Mouse (Mus musculus) embryonic facial prominence, embryonic 13.5 days (tissue): ENCODE measurements around the gene Cyp4f18. TPM values are rescaled to one million over a fixed set of nuclear protein-coding genes. Genes with fewer than 3 reads are reported as not detected.
"Not testable (repeated sequence)": the region's sequence is repeated elsewhere in the genome, so short reads cannot be mapped to it uniquely, and the experiment has no call there.

Experiments
- ATAC-seq: fragments of 200-750 bp; cut with Nextera tagmentation; 2 replicates; pipeline ENCODE4 v1.8.0; 2017; ENCODE audit warnings: low read depth; ENCODE audit not compliant: insufficient number of reproducible peaks, insufficient read depth, low FRiP score, low TSS enrichment
- H3K27ac ChIP-seq: fragments of 300-500 bp; sonication (generic); 2 replicates; pipeline ENCODE4 v1.5.1; 2015; ENCODE audit warnings: moderate library complexity, mild to moderate bottlenecking, inconsistent platforms
- H3K27me3 ChIP-seq: fragments of 300-500 bp; sonication (generic); 2 replicates; pipeline ENCODE4 v1.6.1; 2015; ENCODE audit warnings: mild to moderate bottlenecking, inconsistent platforms
- H3K36me3 ChIP-seq: fragments of 300-500 bp; sonication (generic); 2 replicates; pipeline ENCODE4 v1.6.1; 2015; ENCODE audit warnings: mild to moderate bottlenecking, inconsistent platforms
- H3K4me1 ChIP-seq: fragments of 300-500 bp; sonication (generic); 2 replicates; pipeline ENCODE4 v1.6.1; 2015; ENCODE audit warnings: inconsistent platforms
- H3K4me2 ChIP-seq: fragments of 300-500 bp; sonication (generic); 2 replicates; pipeline ENCODE4 v1.6.1; 2015; ENCODE audit warnings: moderate library complexity, mild to moderate bottlenecking, inconsistent platforms
- H3K4me3 ChIP-seq: fragments of 300-500 bp; sonication (generic); 2 replicates; pipeline ENCODE4 v1.5.1; 2015; ENCODE audit warnings: mild to moderate bottlenecking, inconsistent platforms
- H3K9ac ChIP-seq: fragments of 300-500 bp; sonication (generic); 2 replicates; pipeline ENCODE4 v1.6.1; 2015; ENCODE audit warnings: mild to moderate bottlenecking, inconsistent platforms
- H3K9me3 ChIP-seq: fragments of 300-500 bp; sonication (generic); 2 replicates; pipeline ENCODE4 v1.6.1; 2016; ENCODE audit warnings: inconsistent platforms
- WGBS: fragments of 180-500 bp; shearing (Covaris S2); methylation state at CpG from one replicate; pipeline ENCODE4 v1.1.7; 2015; ENCODE audit warnings: mixed read lengths; 5-methylcytosine and 5-hydroxymethylcytosine counted together
- polyA plus RNA-seq: library from polyadenylated mRNA; unstranded; fragments of >200 nt; fragmentation: Nextera tagmentation; extraction: Ambion mirVana; gene quantifications from 2 replicates; pipeline ENCODE4 v1.2.1, GENCODE M21; 2015

Gene Cyp4f18
- polyA plus RNA-seq, 1 experiment from 2014 or later = 0.56 TPM

DNA sequence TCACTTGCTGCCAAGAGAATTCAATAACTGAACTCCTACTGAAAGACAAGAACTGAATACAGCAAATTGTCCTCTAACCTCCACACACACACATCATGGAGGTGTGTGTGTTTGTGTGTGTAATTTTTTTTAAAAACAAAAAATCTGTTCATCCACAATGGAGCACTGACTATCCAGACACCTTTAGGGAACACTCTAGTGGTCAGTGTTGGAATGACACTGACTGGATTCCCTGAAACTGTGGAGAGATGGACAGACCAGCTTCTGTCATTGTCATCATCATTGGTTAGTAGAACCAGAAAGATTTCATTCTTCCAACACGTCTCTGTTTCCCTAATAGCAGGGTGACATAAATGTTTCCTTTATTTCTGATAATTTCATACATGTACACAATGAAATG lies 37.5 kb downstream of the Cyp4f18 start:
- no peak overlapping the region for H3K9ac ChIP-seq
- WGBS = 75% methylated on average over 1 of the region's 1 CpGs
- no peak overlapping the region for H3K4me3 ChIP-seq

GRCm38 (mm10) chr8:71968636-71969035 lies 40.8 kb downstream of the Cyp4f18 start:
- H3K4me2 ChIP-seq = no peak overlapping the region
- no peaks in the 10 kb centered on the region for H3K4me1 ChIP-seq
- no peaks in the 10 kb centered on the region for H3K27me3 ChIP-seq
- no peak for ATAC-seq
- no peak overlapping the region for H3K9ac ChIP-seq
- H3K36me3 ChIP-seq = peaks cover 71% of the 10 kb centered on the region
- WGBS = 76% methylated on average over 6 of the region's 6 CpGs
- no peak overlapping the region for H3K4me3 ChIP-seq
- no peak overlapping the region for H3K27ac ChIP-seq
- H3K9me3 ChIP-seq = peaks cover 7% of the 10 kb centered on the region; the same call in 1 of the 2 replicates

More for the DNA sequence above, 37.5 kb downstream of the Cyp4f18 start:
- H3K4me1 ChIP-seq = no peaks in the 10 kb centered on the region
- no peaks in the 10 kb centered on the region for H3K27me3 ChIP-seq
- H3K36me3 ChIP-seq = peaks cover 41% of the 10 kb centered on the region
- no peak for ATAC-seq
- H3K9me3 ChIP-seq = no peaks in the 10 kb centered on the region
- no peak overlapping the region for H3K27ac ChIP-seq
- no peak overlapping the region for H3K4me2 ChIP-seq

- ATAC-seq = no peak
- Histone ChIP-seq H3K9ac (no peak overlapping the region), H3K36me3 (peaks cover 71% of the 10 kb centered on the region), H3K27ac (no peak overlapping the region), H3K4me3 (no peak overlapping the region), H3K4me1 (no peaks in the 10 kb centered on the region), H3K4me2 (no peak overlapping the region), H3K9me3 (peaks cover 7% of the 10 kb centered on the region; the same call in 1 of the 2 replicates), H3K27me3 (no peaks in the 10 kb centered on the region)
- 79% methylated on average over 6 of the region's 6 CpGs for WGBS
Observed at GRCm38 (mm10) chr8:71968100-71968499, 41.3 kb downstream of the Cyp4f18 start.

- peaks cover 7% of the 10 kb centered on the region; the same call in 1 of the 2 replicates for H3K9me3 ChIP-seq
- H3K4me1 ChIP-seq = no peaks in the 10 kb centered on the region
- H3K27me3 ChIP-seq = no peaks in the 10 kb centered on the region
- no peak overlapping the region for H3K4me2 ChIP-seq
- H3K36me3 ChIP-seq = peaks cover 71% of the 10 kb centered on the region
- no peak overlapping the region for H3K27ac ChIP-seq
- no peak overlapping the region for H3K4me3 ChIP-seq
- H3K9ac ChIP-seq = no peak overlapping the region
- 94% methylated on average over 5 of the region's 5 CpGs for WGBS
- ATAC-seq = no peak
Observed at GRCm38 (mm10) chr8:71967261-71967660, 42.2 kb downstream of the Cyp4f18 start.

DNA sequence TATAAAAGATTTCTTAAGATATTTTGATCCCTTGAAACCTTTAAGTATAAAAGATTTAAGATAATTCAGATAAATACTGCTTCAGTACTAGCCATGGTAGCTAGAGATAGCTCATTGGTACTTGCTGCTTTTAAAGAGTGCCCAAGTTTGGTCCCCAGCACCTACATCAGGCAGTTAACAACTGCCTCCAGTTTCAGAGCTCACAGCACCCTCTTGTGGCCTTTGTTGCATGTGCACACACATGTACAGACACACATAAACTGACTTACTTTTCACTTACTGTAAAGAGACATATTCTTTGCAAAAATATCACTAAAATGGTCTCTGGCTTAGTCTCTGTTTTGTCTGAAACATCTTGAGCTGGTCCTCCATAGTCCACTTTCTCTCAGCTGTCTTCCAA lies 43.0 kb downstream of the Cyp4f18 start:
- Histone ChIP-seq H3K36me3 (peaks cover 70% of the 10 kb centered on the region), H3K4me1 (no peaks in the 10 kb centered on the region), H3K27ac (no peak overlapping the region), H3K9me3 (peaks cover 7% of the 10 kb centered on the region; the same call in 1 of the 2 replicates), H3K27me3 (no peaks in the 10 kb centered on the region), H3K4me2 (no peak overlapping the region), H3K9ac (no peak overlapping the region), H3K4me3 (no peak overlapping the region)
- ATAC-seq = no peak

DNA sequence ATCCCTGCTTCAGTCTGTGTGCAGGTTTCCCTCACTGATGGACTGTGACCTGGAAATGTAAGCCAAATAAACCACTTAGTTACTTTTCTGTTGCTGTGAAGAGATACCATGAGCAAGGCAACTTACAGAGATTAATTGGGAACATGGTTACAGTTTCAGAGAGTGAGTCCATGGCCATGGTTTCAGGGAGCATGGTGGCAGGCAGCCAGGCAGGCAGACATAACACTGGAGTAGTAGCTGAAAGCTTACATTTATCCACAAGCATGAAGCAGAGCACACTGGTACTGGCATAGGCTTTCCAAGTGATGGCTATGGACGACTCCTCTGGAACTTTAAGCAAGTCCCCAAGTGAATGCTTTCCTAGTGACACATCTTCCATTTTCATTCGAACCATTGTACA lies 44.3 kb downstream of the Cyp4f18 start:
- Histone ChIP-seq H3K4me1 (no peaks in the 10 kb centered on the region), H3K27ac (no peak overlapping the region), H3K9ac (no peak overlapping the region), H3K4me3 (no peak overlapping the region), H3K27me3 (no peaks in the 10 kb centered on the region), H3K36me3 (peaks cover 66% of the 10 kb centered on the region), H3K9me3 (peaks cover 7% of the 10 kb centered on the region; the same call in 1 of the 2 replicates), H3K4me2 (no peak overlapping the region)
- WGBS = 95% methylated on average over 2 of the region's 2 CpGs
- no peak for ATAC-seq

GRCm38 (mm10) chr8:71964051-71964450 lies 45.4 kb downstream of the Cyp4f18 start:
- no peak overlapping the region for H3K9ac ChIP-seq

DNA sequence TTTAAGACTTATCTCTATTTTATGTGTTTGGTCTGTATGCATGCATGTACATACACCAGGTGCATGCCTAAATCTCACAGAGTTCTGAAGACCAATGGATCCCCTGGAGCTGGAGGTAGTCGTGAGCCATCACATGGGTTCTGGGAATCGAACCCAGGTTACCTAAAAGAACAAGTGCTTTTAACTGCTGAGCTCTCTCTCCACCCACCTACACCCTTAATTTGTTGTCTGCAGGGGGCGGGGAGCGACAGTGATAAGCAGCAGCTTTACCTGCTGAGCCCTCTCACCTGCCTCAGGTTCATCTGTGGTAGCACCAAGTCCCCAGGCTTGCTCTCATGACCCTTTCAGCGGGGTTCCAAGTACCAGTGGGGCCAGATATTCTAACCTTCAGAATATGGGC lies 47.6 kb downstream of the Cyp4f18 start:
- Histone ChIP-seq H3K9me3 (peaks cover 8% of the 10 kb centered on the region), H3K4me2 (no peak overlapping the region), H3K36me3 (peaks cover 40% of the 10 kb centered on the region), H3K27ac (no peak overlapping the region), H3K27me3 (no peaks in the 10 kb centered on the region), H3K9ac (no peak overlapping the region), H3K4me1 (no peaks in the 10 kb centered on the region), H3K4me3 (no peak overlapping the region)
- ATAC-seq = no peak
- WGBS = 86% methylated on average over 5 of the region's 5 CpGs

More at GRCm38 (mm10) chr8:71964051-71964450, 45.4 kb downstream of the Cyp4f18 start:
- no peak for ATAC-seq
- peaks cover 57% of the 10 kb centered on the region for H3K36me3 ChIP-seq
- H3K4me1 ChIP-seq = no peaks in the 10 kb centered on the region
- H3K27me3 ChIP-seq = no peaks in the 10 kb centered on the region
- no peak overlapping the region for H3K27ac ChIP-seq
- 83% methylated on average over 3 of the region's 3 CpGs for WGBS
- no peak overlapping the region for H3K4me3 ChIP-seq
- peaks cover 7% of the 10 kb centered on the region; the same call in 1 of the 2 replicates for H3K9me3 ChIP-seq
- no peak overlapping the region for H3K4me2 ChIP-seq

DNA sequence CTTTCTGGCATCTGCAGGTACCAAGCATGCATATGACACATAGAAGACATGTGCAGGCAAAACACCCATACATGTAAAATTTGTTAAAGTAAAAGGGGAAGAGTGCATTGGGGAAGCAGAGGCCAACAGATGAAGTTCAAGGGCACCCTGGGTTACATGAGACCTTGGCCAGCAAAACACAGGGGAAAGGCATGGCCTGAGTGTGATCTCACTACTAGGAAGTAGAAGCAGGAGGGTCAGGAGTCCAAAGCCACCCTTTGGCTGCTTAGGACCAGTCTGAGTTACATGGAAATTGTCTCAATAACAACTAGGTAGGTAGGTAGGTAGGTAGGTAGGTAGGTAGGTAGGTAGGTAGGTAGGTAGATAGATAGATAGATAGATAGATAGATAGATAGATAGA lies 48.9 kb downstream of the Cyp4f18 start:
- no peak overlapping the region for H3K27ac ChIP-seq
- H3K36me3 ChIP-seq = peaks cover 26% of the 10 kb centered on the region
- H3K9me3 ChIP-seq = peaks cover 11% of the 10 kb centered on the region
- no peak overlapping the region for H3K4me2 ChIP-seq
- no peak overlapping the region for H3K9ac ChIP-seq
- no peaks in the 10 kb centered on the region for H3K4me1 ChIP-seq
- no peaks in the 10 kb centered on the region for H3K27me3 ChIP-seq
- no peak overlapping the region for H3K4me3 ChIP-seq
- ATAC-seq = no peak

DNA sequence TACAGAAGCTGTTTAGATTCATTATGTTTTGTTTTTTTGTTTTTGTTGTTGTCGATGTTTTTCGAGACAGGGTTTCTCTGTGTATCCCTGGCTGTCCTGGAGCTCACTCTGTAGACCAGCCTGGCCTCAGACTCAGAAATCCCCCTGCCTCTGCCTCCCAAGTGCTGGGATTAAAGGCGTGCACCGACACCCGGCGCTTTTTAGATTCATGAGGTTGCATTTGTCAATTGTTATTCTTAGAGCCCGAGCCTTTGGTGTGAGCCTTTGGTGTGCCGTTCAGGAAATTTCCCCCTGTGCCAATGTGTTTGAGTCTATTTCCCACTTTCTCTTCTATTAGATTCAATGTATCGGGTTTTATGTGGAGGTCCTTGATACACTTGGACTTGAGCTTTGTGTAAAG lies 54.8 kb downstream of the Cyp4f18 start:
- ATAC-seq = no peak
- no peak overlapping the region for H3K4me2 ChIP-seq
- peaks cover 28% of the 10 kb centered on the region for H3K36me3 ChIP-seq
- H3K4me1 ChIP-seq = peaks cover 15% of the 10 kb centered on the region
- no peak overlapping the region for H3K4me3 ChIP-seq
- peaks cover 19% of the 10 kb centered on the region for H3K9me3 ChIP-seq
- no peaks in the 10 kb centered on the region for H3K27me3 ChIP-seq
- H3K9ac ChIP-seq = no peak overlapping the region
- 96% methylated on average over 9 of the region's 9 CpGs for WGBS
- H3K27ac ChIP-seq = no peak overlapping the region

- H3K9ac ChIP-seq, ATAC-seq: not testable (repeated sequence)
- 96% methylated on average over 16 of the region's 16 CpGs for WGBS
Observed at GRCm38 (mm10) chr8:71952961-71953700, 56.3 kb downstream of the Cyp4f18 start.

DNA sequence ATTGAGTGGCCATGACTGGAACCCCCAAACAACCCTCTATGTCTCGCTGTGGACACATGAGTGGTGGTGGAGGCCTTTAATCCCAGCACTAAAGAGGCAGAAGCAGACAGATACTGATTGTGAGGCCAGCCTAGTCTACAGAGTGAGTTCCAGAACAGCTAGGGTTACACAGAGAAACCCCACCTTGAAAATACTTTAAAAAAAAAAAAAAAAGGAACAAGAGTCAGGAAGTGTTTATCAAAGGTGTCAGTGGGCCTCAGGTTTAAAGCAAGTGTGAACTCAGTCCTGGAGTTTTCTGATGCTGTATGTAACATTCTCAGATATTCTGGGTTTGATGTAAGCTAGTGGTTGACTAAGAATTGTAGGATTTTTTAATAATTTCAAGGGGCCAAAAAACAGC lies 56.9 kb downstream of the Cyp4f18 start:
- Histone ChIP-seq H3K9me3 (peaks cover 19% of the 10 kb centered on the region), H3K36me3 (peaks cover 23% of the 10 kb centered on the region), H3K27me3 (no peaks in the 10 kb centered on the region), H3K27ac (no peak overlapping the region), H3K4me2 (peak overlapping the region; percentile 71; the same call in 1 of the 2 replicates), H3K4me3 (no peak overlapping the region; the same call in 1 of the 2 replicates), H3K4me1 (peaks cover 15% of the 10 kb centered on the region), H3K9ac (no peak overlapping the region)
- WGBS = 100% methylated on average over 1 of the region's 1 CpGs
- no peak for ATAC-seq

More at GRCm38 (mm10) chr8:71952961-71953700, 56.3 kb downstream of the Cyp4f18 start:
- not testable (repeated sequence) for H3K4me3 ChIP-seq, H3K4me2 ChIP-seq, H3K27me3 ChIP-seq, H3K27ac ChIP-seq
- Histone ChIP-seq H3K36me3 (peaks cover 23% of the 10 kb centered on the region), H3K9me3 (peaks cover 19% of the 10 kb centered on the region), H3K4me1 (peaks cover 15% of the 10 kb centered on the region)
